ENCODE assay signal across 8 mouse cellular contexts in the genomic region with DNA sequence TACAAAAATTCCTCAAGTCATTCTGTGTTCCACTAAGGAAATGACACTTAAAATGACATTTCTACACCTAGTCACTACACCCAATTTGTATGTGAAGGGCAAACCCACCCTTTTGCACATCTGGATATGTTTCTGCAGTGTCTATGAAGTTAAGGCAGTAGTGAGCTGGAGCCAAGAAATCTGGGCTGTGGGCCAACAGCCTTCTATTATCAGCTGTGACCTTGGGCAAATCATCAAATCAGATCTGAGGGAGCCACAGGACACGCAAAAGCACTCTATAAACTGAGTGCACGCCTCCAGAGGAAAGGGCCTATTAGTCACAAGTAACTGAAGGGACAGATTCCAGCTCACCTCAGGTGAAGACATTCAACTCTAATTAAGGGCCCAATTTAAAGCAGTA. TPM values are rescaled to one million over a fixed set of nuclear protein-coding genes. Genes with fewer than 3 reads are reported as not detected.
DNase-seq lines count a peak whose midpoint lies in the region; ATAC-seq and TF ChIP-seq lines count a peak whose summit lies in the region.

No protein-coding gene starts in this region.

- H3K4me1 ChIP-seq in liver, adult 2 months (ENCODE audit: control insufficient read depth, insufficient read depth, low read length), result peaks cover 19% of the 10 kb centered on the region; the same call in 1 of the 2 replicates
- H3K4me1 ChIP-seq in embryonic facial prominence, embryonic 13.5 days, result peaks cover 60% of the 10 kb centered on the region
- peaks cover 57% of the 10 kb centered on the region for H3K4me1 ChIP-seq in limb, embryonic 15.5 days
- peaks cover 26% of the 10 kb centered on the region for H3K4me1 ChIP-seq in stomach, embryonic 16.5 days (ENCODE audit: control insufficient read depth, insufficient read depth, low read length)

- H3K27me3 ChIP-seq in liver, adult 2 months (ENCODE audit: control insufficient read depth, insufficient read depth, low read length), result no peaks in the 10 kb centered on the region
- H3K27me3 ChIP-seq in embryonic facial prominence, embryonic 13.5 days, result no peaks in the 10 kb centered on the region
- H3K27me3 ChIP-seq in limb, embryonic 15.5 days, result no peaks in the 10 kb centered on the region
- no peaks in the 10 kb centered on the region for H3K27me3 ChIP-seq in stomach, embryonic 16.5 days (ENCODE audit: control insufficient read depth, insufficient read depth, low read length)

- TF ChIP-seq POLR2A in liver, adult 2 months (IDR thresholded peaks at IDR 0.05; ENCODE audit: extremely low read depth, insufficient read depth, low read length), result no peak

- no peak overlapping the region for H3K4me3 ChIP-seq in liver, adult 2 months (ENCODE audit: insufficient read depth, low read depth, low read length)
- H3K4me3 ChIP-seq in embryonic facial prominence, embryonic 13.5 days, result peak overlapping the region; percentile 12; the same call in 1 of the 2 replicates
- H3K4me3 ChIP-seq in limb, embryonic 15.5 days, result no peak overlapping the region
- H3K4me3 ChIP-seq in stomach, embryonic 16.5 days (replicated peaks; ENCODE audit: low read length), result no peak overlapping the region

- ATAC-seq in embryonic facial prominence, embryonic 13.5 days (ENCODE audit: insufficient number of reproducible peaks, insufficient read depth, low FRiP score, low TSS enrichment, low read depth), result no peak
- no peak for ATAC-seq in limb, embryonic 15.5 days (ENCODE audit: insufficient number of reproducible peaks, low FRiP score, low TSS enrichment, low read depth)
- no peak for ATAC-seq in stomach, embryonic 16.5 days (ENCODE audit: insufficient read depth, low FRiP score)
- no peak for ATAC-seq in megakaryocyte progenitor cell, adult 5-6 weeks (replicated peaks; ENCODE audit: poor library complexity)
- no peak for ATAC-seq in megakaryocyte-erythroid progenitor cell, adult 5-6 weeks (replicated peaks; ENCODE audit: low FRiP score, low TSS enrichment, poor library complexity, severe bottlenecking)

- no peaks in the 10 kb centered on the region for H3K9me3 ChIP-seq in embryonic facial prominence, embryonic 13.5 days
- no peaks in the 10 kb centered on the region for H3K9me3 ChIP-seq in limb, embryonic 15.5 days
- H3K9me3 ChIP-seq in stomach, embryonic 16.5 days (replicated peaks; ENCODE audit: control insufficient read depth, low read length), result no peaks in the 10 kb centered on the region

- TF ChIP-seq CTCF in liver, adult 2 months (IDR thresholded peaks at IDR 0.05; ENCODE audit: low read depth, low read length), result no peak

- no peak overlapping the region for H3K9ac ChIP-seq in liver, adult 2 months (ENCODE audit: low read depth, low read length)
- H3K9ac ChIP-seq in embryonic facial prominence, embryonic 13.5 days, result 0 out of 2 replicates have a peak overlapping the region, but pooled peaks have one; percentile 27
- no peak overlapping the region for H3K9ac ChIP-seq in limb, embryonic 15.5 days
- H3K9ac ChIP-seq in stomach, embryonic 16.5 days (ENCODE audit: low read length), result no peak overlapping the region

- WGBS in liver, adult 2 months, result 3% methylated on average over 2 of the region's 2 CpGs
- 21% methylated on average over 2 of the region's 2 CpGs for WGBS in embryonic facial prominence, embryonic 13.5 days
- 0% methylated on average over 2 of the region's 2 CpGs for WGBS in limb, embryonic 15.5 days
- WGBS in stomach, embryonic 16.5 days, result 2% methylated on average over 2 of the region's 2 CpGs

- H3K27ac ChIP-seq in liver, adult 2 months (replicated peaks; ENCODE audit: insufficient read depth, low read depth, low read length), result no peak overlapping the region
- H3K27ac ChIP-seq in embryonic facial prominence, embryonic 13.5 days, result no peak overlapping the region
- peak overlapping the region; percentile 33; the same call in 1 of the 2 replicates for H3K27ac ChIP-seq in limb, embryonic 15.5 days
- H3K27ac ChIP-seq in stomach, embryonic 16.5 days (ENCODE audit: low read length), result no peak overlapping the region

- peaks cover 10% of the 10 kb centered on the region for H3K36me3 ChIP-seq in liver, adult 2 months (ENCODE audit: control insufficient read depth, insufficient read depth, low read length)
- H3K36me3 ChIP-seq in embryonic facial prominence, embryonic 13.5 days, result peaks cover 46% of the 10 kb centered on the region
- H3K36me3 ChIP-seq in limb, embryonic 15.5 days, result peaks cover 37% of the 10 kb centered on the region
- H3K36me3 ChIP-seq in stomach, embryonic 16.5 days (ENCODE audit: control insufficient read depth, insufficient read depth, low read length), result peaks cover 22% of the 10 kb centered on the region

- H3K79me2 ChIP-seq in liver, adult 2 months (ENCODE audit: control insufficient read depth, insufficient read depth, low read length), result peaks cover 5% of the 10 kb centered on the region; the same call in 1 of the 2 replicates

- peak overlapping the region; percentile 80 for H3K4me2 ChIP-seq in embryonic facial prominence, embryonic 13.5 days
- peak overlapping the region; percentile 83 for H3K4me2 ChIP-seq in limb, embryonic 15.5 days
- 0 out of 2 replicates have a peak overlapping the region, but pooled peaks have one; percentile 93 for H3K4me2 ChIP-seq in stomach, embryonic 16.5 days (ENCODE audit: low read depth, low read length)

- DNase-seq in liver, adult 2 months (ENCODE audit: extremely low read depth, low read depth, low spot score), result peak; percentile 80
- no peak for DNase-seq in liver
- peak; percentile 78 for DNase-seq in heart, postnatal 4 days

RNA-seq across cellular contexts. Expression of a gene that starts 3.2 kb away (rescaled TPM):
- total RNA-seq in liver, adult 2 months (2014; rRNA removed), result 13.5 and 15.1 TPM in 2 replicates
- polyA plus RNA-seq in liver, adult 2 months (2012; rRNA removed), result 8.9 and 12.3 TPM in 2 replicates
- polyA plus RNA-seq in embryonic facial prominence, embryonic 13.5 days (2015; fragmentation: Nextera tagmentation; extraction: Ambion mirVana), result 92.6 and 100.0 TPM in 2 replicates
- total RNA-seq in heart, postnatal 4 days (2021), result 10 to 100 TPM; 53.7 to 59.6 TPM
- 83.0 and 88.2 TPM in 2 replicates for polyA plus RNA-seq in limb, embryonic 15.5 days (2015; fragmentation: Nextera tagmentation; extraction: Ambion mirVana)
- 75.1 and 83.0 TPM in 2 replicates for polyA plus RNA-seq in stomach, embryonic 16.5 days (2015; fragmentation: Nextera tagmentation; extraction: Ambion mirVana)
- 87.0 and 98.7 TPM in 2 replicates for total RNA-seq in megakaryocyte progenitor cell, adult 5-6 weeks (2015)
- total RNA-seq in megakaryocyte progenitor cell, adult 5-6 weeks (2017), result 63.9 and 67.6 TPM in 2 replicates
- 69.7 and 75.0 TPM in 2 replicates for total RNA-seq in megakaryocyte-erythroid progenitor cell, adult 5-6 weeks (2014; fragmentation: Nextera tagmentation)
- 43.0 and 66.4 TPM in 2 replicates for total RNA-seq in megakaryocyte-erythroid progenitor cell, adult 5-6 weeks (2017)
